Mouse (Mus musculus) ES-Bruce4 (cell line): ENCODE results near the gene Ndrg2. TPM values are rescaled to one million over a fixed set of nuclear protein-coding genes. Genes with fewer than 3 reads are reported as not detected.
"Not testable (repeated sequence)": the region's sequence is repeated elsewhere in the genome, so short reads cannot be mapped to it uniquely, and the experiment has no call there.

ENCODE experiments used
- H3K27ac ChIP-seq: 2 replicates; pipeline ENCODE4 v1.5.1; 2012; ENCODE audit warnings: low read length, inconsistent platforms; ENCODE audit not compliant: insufficient read depth
- H3K27me3 ChIP-seq: 2 replicates; pipeline ENCODE4 v1.6.1; 2012; ENCODE audit warnings: mild to moderate bottlenecking, low read length, inconsistent platforms; ENCODE audit not compliant: control insufficient read depth, poor library complexity, insufficient read depth, severe bottlenecking
- H3K36me3 ChIP-seq: 2 replicates; pipeline ENCODE4 v1.6.1; 2012; ENCODE audit warnings: inconsistent platforms, mild to moderate bottlenecking, low read length, moderate library complexity; ENCODE audit not compliant: control insufficient read depth, poor library complexity, insufficient read depth, severe bottlenecking
- H3K4me1 ChIP-seq: one replicate; pipeline ENCODE4 v1.8.1; 2011; ENCODE audit warnings: low read length; ENCODE audit not compliant: control insufficient read depth, insufficient read depth
- H3K4me3 ChIP-seq: 2 replicates; pipeline ENCODE4 v1.5.1; 2011; ENCODE audit warnings: low read depth, mild to moderate bottlenecking, low read length
- H3K9ac ChIP-seq: 2 replicates; pipeline ENCODE4 v1.6.1; 2012; ENCODE audit warnings: low read depth, mild to moderate bottlenecking, inconsistent platforms; ENCODE audit not compliant: poor library complexity, severe bottlenecking
- H3K9me3 ChIP-seq: replicated peaks from 2 replicates; pipeline ENCODE4 v1.6.1; 2012; ENCODE audit warnings: mild to moderate bottlenecking, low read length, inconsistent platforms; ENCODE audit not compliant: control insufficient read depth, poor library complexity, insufficient read depth, severe bottlenecking
- CTCF ChIP-seq: IDR thresholded peaks from one replicate; pipeline ENCODE4 v1.8.1; 2011; ENCODE audit warnings: low read depth, low read length
- polyA plus RNA-seq: library from polyadenylated mRNA; stranded (reverse); fragments of >200 nt; gene quantifications from 2 replicates; pipeline ENCODE4 v1.2.4, GENCODE M21; 2011; ENCODE audit warnings: low read depth; ENCODE audit not compliant: missing spikeins, insufficient read depth, insufficient read length

Ndrg2 gene
- polyA plus RNA-seq, 1 experiment = 30.2 TPM

DNA sequence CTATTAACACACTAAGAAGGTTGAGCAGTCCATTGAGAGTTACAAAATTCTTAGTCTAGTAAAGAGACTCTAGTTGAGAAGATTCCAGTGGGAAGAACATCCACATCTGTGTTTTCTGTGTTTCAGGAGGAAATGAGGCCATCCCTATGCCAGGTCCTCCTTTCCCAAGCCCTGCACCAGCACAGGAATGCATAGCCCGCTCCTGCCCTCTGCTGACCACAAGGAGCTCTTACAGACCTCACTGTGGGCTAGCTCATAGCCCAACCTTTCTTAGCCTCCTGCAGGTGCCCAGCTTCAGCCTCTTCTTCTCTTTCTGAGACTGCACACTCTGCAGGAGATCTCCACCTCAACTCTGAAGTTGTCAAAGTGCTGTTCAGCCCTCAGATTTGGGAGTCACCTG, 50.4 kb downstream of the Ndrg2 start:
- not testable (repeated sequence) for H3K4me3 ChIP-seq

DNA sequence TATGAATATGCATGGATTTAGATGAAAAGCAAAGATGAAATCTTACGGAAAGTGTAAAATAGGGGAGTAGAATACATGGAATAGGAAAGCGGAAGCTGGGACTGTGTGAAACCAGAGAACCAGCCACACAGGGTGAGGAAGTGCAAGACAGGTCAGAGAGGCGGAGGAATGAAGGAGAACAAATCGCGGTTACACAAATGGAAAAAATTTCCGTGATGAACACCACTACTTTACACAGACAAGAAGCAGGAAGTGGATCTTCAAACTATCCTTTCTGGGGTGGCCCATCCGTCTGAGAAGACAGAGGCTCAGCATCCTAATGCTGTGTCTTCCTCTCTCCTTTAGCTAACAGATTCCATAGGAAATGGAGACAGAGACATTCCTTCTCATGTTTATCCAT, 58.7 kb downstream of the Ndrg2 start:
- H3K27ac ChIP-seq, H3K4me1 ChIP-seq, H3K9me3 ChIP-seq, H3K36me3 ChIP-seq, H3K27me3 ChIP-seq, H3K9ac ChIP-seq, H3K4me3 ChIP-seq: not testable (repeated sequence)

More for the DNA sequence above, 50.4 kb downstream of the Ndrg2 start:
- H3K9me3 ChIP-seq, H3K4me1 ChIP-seq, H3K9ac ChIP-seq, H3K36me3 ChIP-seq, H3K27ac ChIP-seq, H3K27me3 ChIP-seq: not testable (repeated sequence)
- TF ChIP-seq CTCF = peak; percentile 63

Other genes starting within 250 kb of the Ndrg2 start
- not detected in 2 replicates for gene Gm17079, start 218.7 kb downstream of the Ndrg2 start, polyA plus RNA-seq
- not detected in 2 replicates for gene Gm5800, start 197.0 kb downstream of the Ndrg2 start, polyA plus RNA-seq
- not detected in 2 replicates for gene Ang4, start 140.6 kb downstream of the Ndrg2 start, polyA plus RNA-seq
- gene AY358078, start 114.1 kb downstream of the Ndrg2 start, polyA plus RNA-seq = not detected in 2 replicates
- not detected in 2 replicates for gene Ear6, start 60.5 kb downstream of the Ndrg2 start, polyA plus RNA-seq
- 19.2 and 24.2 TPM in 2 replicates for gene Mettl17, start 29.3 kb downstream of the Ndrg2 start, polyA plus RNA-seq
- 2.7 and 3.3 TPM in 2 replicates for gene Slc39a2, start 21.3 kb downstream of the Ndrg2 start, polyA plus RNA-seq
- gene Tppp2, start 4.3 kb upstream of the Ndrg2 start, polyA plus RNA-seq = not detected in 2 replicates
- not detected in 2 replicates for gene Rnase13, start 8.6 kb upstream of the Ndrg2 start, polyA plus RNA-seq
- 20.5 and 24.8 TPM in 2 replicates for gene Arhgef40, start 70.6 kb upstream of the Ndrg2 start, polyA plus RNA-seq
- 1.3 and 1.9 TPM in 2 replicates for gene Tmem253, start 101.5 kb upstream of the Ndrg2 start, polyA plus RNA-seq
- gene Zfp219, start 106.6 kb upstream of the Ndrg2 start, polyA plus RNA-seq = 64.5 and 69.1 TPM in 2 replicates
- gene Olfr221, start 128.3 kb upstream of the Ndrg2 start, polyA plus RNA-seq = not detected in 2 replicates
- 949 and 975 TPM in 2 replicates for gene Hnrnpc, start 189.9 kb upstream of the Ndrg2 start, polyA plus RNA-seq
- gene Rpgrip1, start 196.5 kb upstream of the Ndrg2 start, polyA plus RNA-seq = 6.7 and 9.0 TPM in 2 replicates